Mouse (Mus musculus): ENCODE data around the gene Zfp62. TPM values are rescaled to one million over a fixed set of nuclear protein-coding genes. Genes with fewer than 3 reads are reported as not detected.
"Not testable (repeated sequence)": the region's sequence is repeated elsewhere in the genome, so short reads cannot be mapped to it uniquely, and the experiment has no call there.

The Zfp62 gene
- 41.7 and 46.5 TPM in 2 replicates for polyA plus RNA-seq (2015; fragmentation: Nextera tagmentation; extraction: Ambion mirVana)

GRCm38 (mm10) chr11:49203129-49203768 lies at the start of gene Zfp62:
Gene Zfp62, plus strand, starts transcription at chr11:49203292.
- WGBS, result 0% methylated on average over 47 of the region's 47 CpGs
- Histone ChIP-seq H3K9me3 (no peaks in the 10 kb centered on the region), H3K27me3 (no peaks in the 10 kb centered on the region), H3K4me1 (peaks cover 11% of the 10 kb centered on the region), H3K4me2 (peak within 1 kb of the TSS; percentile 83), H3K9ac (peak within 1 kb of the TSS; percentile 99), H3K4me3 (peak within 1 kb of the TSS; percentile 92), H3K36me3 (peaks cover 12% of the 10 kb centered on the region), H3K27ac (peak within 1 kb of the TSS; percentile 99)
- peak; percentile 89 for ATAC-seq (ENCODE audit: insufficient number of reproducible peaks, insufficient read depth, low FRiP score, low TSS enrichment, low read depth)

- no peaks in the 10 kb centered on the region for H3K9me3 ChIP-seq
- H3K36me3 ChIP-seq, result no peaks in the 10 kb centered on the region
- no peak within 1 kb of the TSS for H3K9ac ChIP-seq
- WGBS, result 84% methylated on average over 1 of the region's 1 CpGs
- H3K27me3 ChIP-seq, result no peaks in the 10 kb centered on the region
- no peak within 1 kb of the TSS for H3K4me2 ChIP-seq
- no peaks in the 10 kb centered on the region for H3K4me1 ChIP-seq
- no peak within 1 kb of the TSS for H3K4me3 ChIP-seq
- no peak within 1 kb of the TSS for H3K27ac ChIP-seq
- ATAC-seq (ENCODE audit: insufficient number of reproducible peaks, insufficient read depth, low FRiP score, low TSS enrichment, low read depth), result no peak
Measured at GRCm38 (mm10) chr11:49154077-49154476, 49.0 kb upstream of the Zfp62 start, which contains the start of gene Olfr1394. Gene Olfr1394, plus strand, starts transcription at chr11:49154377.

- H3K4me2 ChIP-seq, result no peak overlapping the region
- no peak overlapping the region for H3K4me3 ChIP-seq
- no peaks in the 10 kb centered on the region for H3K4me1 ChIP-seq
- no peak overlapping the region for H3K27ac ChIP-seq
- H3K27me3 ChIP-seq, result no peaks in the 10 kb centered on the region
- 87% methylated on average over 2 of the region's 2 CpGs for WGBS
- no peak overlapping the region for H3K9ac ChIP-seq
- no peak for ATAC-seq (ENCODE audit: insufficient number of reproducible peaks, insufficient read depth, low FRiP score, low TSS enrichment, low read depth)
- no peaks in the 10 kb centered on the region for H3K9me3 ChIP-seq
- no peaks in the 10 kb centered on the region for H3K36me3 ChIP-seq
Measured at GRCm38 (mm10) chr11:49156821-49157814, 46.0 kb upstream of the Zfp62 start.

GRCm38 (mm10) chr11:49168839-49169611 lies 34.1 kb upstream of the Zfp62 start:
- Histone ChIP-seq H3K9ac (peak overlapping the region; percentile 51; the same call in 1 of the 2 replicates), H3K4me2 (peak overlapping the region; percentile 75), H3K9me3 (0 out of 2 replicates have a peak, but pooled peaks cover 6% of the 10 kb centered on the region), H3K4me3 (peak overlapping the region; percentile 41), H3K27me3 (peaks cover 37% of the 10 kb centered on the region), H3K27ac (no peak overlapping the region), H3K36me3 (no peaks in the 10 kb centered on the region), H3K4me1 (peaks cover 8% of the 10 kb centered on the region)
- no peak for ATAC-seq (ENCODE audit: insufficient number of reproducible peaks, insufficient read depth, low FRiP score, low TSS enrichment, low read depth)
- WGBS, result 5% methylated on average over 50 of the region's 50 CpGs

GRCm38 (mm10) chr11:49170576-49170975 lies 32.5 kb upstream of the Zfp62 start:
- Histone ChIP-seq H3K9ac (no peak overlapping the region), H3K4me2 (no peak overlapping the region), H3K4me1 (peaks cover 8% of the 10 kb centered on the region), H3K27ac (no peak overlapping the region), H3K27me3 (peaks cover 37% of the 10 kb centered on the region), H3K4me3 (no peak overlapping the region), H3K36me3 (no peaks in the 10 kb centered on the region), H3K9me3 (0 out of 2 replicates have a peak, but pooled peaks cover 6% of the 10 kb centered on the region)
- ATAC-seq (ENCODE audit: insufficient number of reproducible peaks, insufficient read depth, low FRiP score, low TSS enrichment, low read depth), result no peak
- WGBS, result 90% methylated on average over 4 of the region's 4 CpGs

- Histone ChIP-seq H3K9ac (no peak overlapping the region), H3K4me1 (no peaks in the 10 kb centered on the region), H3K27ac (no peak overlapping the region), H3K36me3 (no peaks in the 10 kb centered on the region), H3K27me3 (peaks cover 8% of the 10 kb centered on the region), H3K4me2 (no peak overlapping the region), H3K9me3 (no peaks in the 10 kb centered on the region), H3K4me3 (no peak overlapping the region)
- ATAC-seq (ENCODE audit: insufficient number of reproducible peaks, insufficient read depth, low FRiP score, low TSS enrichment, low read depth), result no peak
- WGBS, result 83% methylated on average over 8 of the region's 8 CpGs
Measured at GRCm38 (mm10) chr11:49175345-49175744, 27.7 kb upstream of the Zfp62 start.

GRCm38 (mm10) chr11:49176047-49176779 lies 26.9 kb upstream of the Zfp62 start:
- not testable (repeated sequence) for H3K36me3 ChIP-seq; H3K4me2 ChIP-seq; H3K27me3 ChIP-seq; H3K9me3 ChIP-seq; H3K9ac ChIP-seq; H3K4me1 ChIP-seq; H3K27ac ChIP-seq; ATAC-seq (ENCODE audit: insufficient number of reproducible peaks, insufficient read depth, low FRiP score, low TSS enrichment, low read depth); H3K4me3 ChIP-seq
- 82% methylated on average over 4 of the region's 4 CpGs for WGBS

- H3K9ac ChIP-seq, result no peak overlapping the region
- 63% methylated on average over 1 of the region's 1 CpGs for WGBS
- no peaks in the 10 kb centered on the region for H3K36me3 ChIP-seq
- no peaks in the 10 kb centered on the region for H3K4me1 ChIP-seq
- no peak overlapping the region for H3K27ac ChIP-seq
- ATAC-seq (ENCODE audit: insufficient number of reproducible peaks, insufficient read depth, low FRiP score, low TSS enrichment, low read depth), result no peak
- H3K27me3 ChIP-seq, result peaks cover 18% of the 10 kb centered on the region
- no peak overlapping the region for H3K4me3 ChIP-seq
- no peaks in the 10 kb centered on the region for H3K9me3 ChIP-seq
- no peak overlapping the region for H3K4me2 ChIP-seq
Measured at GRCm38 (mm10) chr11:49183172-49183571, 19.9 kb upstream of the Zfp62 start.

GRCm38 (mm10) chr11:49186452-49186851 lies 16.6 kb upstream of the Zfp62 start:
- Histone ChIP-seq H3K9me3 (no peaks in the 10 kb centered on the region), H3K4me1 (no peaks in the 10 kb centered on the region), H3K9ac (no peak overlapping the region), H3K27me3 (peaks cover 18% of the 10 kb centered on the region), H3K4me3 (no peak overlapping the region), H3K4me2 (no peak overlapping the region), H3K27ac (no peak overlapping the region), H3K36me3 (no peaks in the 10 kb centered on the region)
- WGBS, result 82% methylated on average over 6 of the region's 6 CpGs
- ATAC-seq (ENCODE audit: insufficient number of reproducible peaks, insufficient read depth, low FRiP score, low TSS enrichment, low read depth), result no peak

GRCm38 (mm10) chr11:49186955-49187488 lies 16.1 kb upstream of the Zfp62 start, which contains the start of gene Btnl9:
Gene Btnl9, minus strand, starts transcription at chr11:49187159.
- H3K36me3 ChIP-seq, result no peaks in the 10 kb centered on the region
- H3K27me3 ChIP-seq, result peaks cover 18% of the 10 kb centered on the region
- H3K9me3 ChIP-seq, result no peaks in the 10 kb centered on the region
- H3K9ac ChIP-seq, result peak within 1 kb of the TSS; percentile 16; the same call in 1 of the 2 replicates
- no peak within 1 kb of the TSS for H3K4me2 ChIP-seq
- no peak for ATAC-seq (ENCODE audit: insufficient number of reproducible peaks, insufficient read depth, low FRiP score, low TSS enrichment, low read depth)
- H3K27ac ChIP-seq, result no peak within 1 kb of the TSS
- no peak within 1 kb of the TSS for H3K4me3 ChIP-seq
- 76% methylated on average over 8 of the region's 8 CpGs for WGBS
- no peaks in the 10 kb centered on the region for H3K4me1 ChIP-seq

All from embryonic facial prominence, embryonic 13.5 days (tissue).